ENCODE assay signal across 11 mouse cellular contexts in the genomic region with DNA sequence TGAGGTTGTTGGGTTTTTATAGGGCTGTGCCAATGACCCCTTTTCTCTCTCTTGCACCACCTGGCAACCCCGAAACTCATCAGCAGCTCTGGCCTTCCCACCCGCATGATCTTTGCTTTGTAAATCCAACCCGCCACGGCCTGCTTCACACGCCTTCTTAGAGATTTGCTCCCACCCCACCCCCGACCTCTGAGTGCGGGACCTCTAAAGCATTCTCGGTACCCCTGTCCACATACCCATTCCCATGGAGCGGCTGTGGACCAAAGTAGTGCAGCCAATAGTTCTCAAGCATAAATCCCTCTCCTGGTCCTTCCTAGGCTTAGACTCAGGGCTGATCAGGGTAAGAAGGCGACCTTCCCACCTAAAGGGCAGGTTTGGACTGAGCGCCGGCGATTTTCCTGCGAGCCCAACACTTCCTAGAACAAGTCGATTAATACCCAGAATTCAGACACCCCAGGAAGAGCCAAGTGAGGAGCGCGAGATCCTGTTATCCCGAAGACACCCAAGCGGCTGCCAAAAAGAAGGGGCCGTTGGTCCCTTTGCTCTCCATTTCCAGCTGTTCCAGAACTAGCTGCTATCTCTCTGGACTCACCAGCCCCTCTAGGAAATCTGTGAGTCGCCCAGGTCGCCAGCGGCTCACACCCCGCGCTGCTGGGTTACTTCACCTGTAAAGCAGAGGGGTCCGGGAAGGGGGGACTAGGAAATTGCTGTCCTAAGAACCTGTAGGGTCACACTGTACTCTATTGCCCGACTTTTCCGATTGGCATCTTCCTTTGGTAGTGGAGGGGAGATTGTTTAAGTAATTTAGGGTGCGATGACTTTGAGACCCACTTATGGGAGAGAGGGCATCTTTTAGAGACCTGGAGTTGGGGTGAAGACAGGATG. TPM values are rescaled to one million over a fixed set of nuclear protein-coding genes. Genes with fewer than 3 reads are reported as not detected.
DNase-seq lines count a peak whose midpoint lies in the region; ATAC-seq lines count a peak whose summit lies in the region.
"Had no signal": no experiment of that assay in that cellular context is flagged by ENCODE, and none has a peak within 500 bp of the region (broad histone marks: within the 10 kb centered on the region; RNA-seq: fewer than 3 reads in every experiment).

No protein-coding gene starts in this region.

- peak overlapping the region; percentile 69 for H3K4me2 ChIP-seq in kidney, embryonic 14.5 days (replicated peaks; ENCODE audit: low read depth, low read length)
- H3K4me2 ChIP-seq in hindbrain, embryonic 15.5 days, result peak overlapping the region; percentile 66
- peak overlapping the region; percentile 71 for H3K4me2 ChIP-seq in neural tube, embryonic 12.5 days (replicated peaks)

- 2% methylated on average over 29 of the region's 29 CpGs for WGBS in kidney, embryonic 14.5 days
- 1% methylated on average over 29 of the region's 29 CpGs for WGBS in hindbrain, embryonic 15.5 days
- WGBS in neural tube, embryonic 12.5 days, result under 1% methylated on average over 29 of the region's 29 CpGs

- H3K4me1 ChIP-seq in kidney, embryonic 14.5 days (ENCODE audit: control insufficient read depth, insufficient read depth, low read length), result peaks cover 15% of the 10 kb centered on the region
- H3K4me1 ChIP-seq in hindbrain, embryonic 15.5 days (replicated peaks), result peaks cover 47% of the 10 kb centered on the region
- peaks cover 14% of the 10 kb centered on the region for H3K4me1 ChIP-seq in neural tube, embryonic 12.5 days

- H3K36me3 ChIP-seq in kidney, embryonic 14.5 days (ENCODE audit: control insufficient read depth, insufficient read depth, low read length), result no peaks in the 10 kb centered on the region
- no peaks in the 10 kb centered on the region for H3K36me3 ChIP-seq in hindbrain, embryonic 15.5 days
- no peaks in the 10 kb centered on the region for H3K36me3 ChIP-seq in neural tube, embryonic 12.5 days
- H3K36me3 ChIP-seq: embryonic facial prominence, embryonic 13.5 days; heart, embryonic 15.5 days had no signal

- H3K27ac ChIP-seq in kidney, embryonic 14.5 days (ENCODE audit: low read depth, low read length), result no peak overlapping the region
- peak overlapping the region; percentile 85 for H3K27ac ChIP-seq in hindbrain, embryonic 15.5 days (replicated peaks)
- H3K27ac ChIP-seq in neural tube, embryonic 12.5 days, result peak overlapping the region; percentile 47; the same call in 1 of the 2 replicates
- H3K27ac ChIP-seq: embryonic facial prominence, embryonic 13.5 days; heart, embryonic 15.5 days; layer of hippocampus, adult 2 months had no signal

- H3K27me3 ChIP-seq in kidney, embryonic 14.5 days (ENCODE audit: control insufficient read depth, insufficient read depth, low read length), result peaks cover 84% of the 10 kb centered on the region
- H3K27me3 ChIP-seq in hindbrain, embryonic 15.5 days, result peaks cover 13% of the 10 kb centered on the region
- H3K27me3 ChIP-seq in neural tube, embryonic 12.5 days (replicated peaks), result peaks cover 95% of the 10 kb centered on the region

- DNase-seq in kidney, postnatal 36 days, result no peak
- peak; percentile 46 to 56 for DNase-seq in cerebellum, postnatal 25 days
- no peak for DNase-seq in spleen, postnatal 14 days (ENCODE audit: low spot score in 2 of 2)
- DNase-seq in thymus, postnatal 36 days, result no peak
- DNase-seq: spleen, adult 18-20 months had no signal

- peak overlapping the region; percentile 78 for H3K9ac ChIP-seq in kidney, embryonic 14.5 days (ENCODE audit: low read depth, low read length)
- H3K9ac ChIP-seq in hindbrain, embryonic 15.5 days, result peak overlapping the region; percentile 64
- H3K9ac ChIP-seq in neural tube, embryonic 12.5 days, result peak overlapping the region; percentile 87
- H3K9ac ChIP-seq: embryonic facial prominence, embryonic 13.5 days; heart, embryonic 15.5 days had no signal

- no peaks in the 10 kb centered on the region for H3K9me3 ChIP-seq in kidney, embryonic 14.5 days (ENCODE audit: control insufficient read depth, low read length)
- no peaks in the 10 kb centered on the region for H3K9me3 ChIP-seq in hindbrain, embryonic 15.5 days
- no peaks in the 10 kb centered on the region for H3K9me3 ChIP-seq in neural tube, embryonic 12.5 days
- H3K9me3 ChIP-seq: embryonic facial prominence, embryonic 13.5 days; heart, embryonic 15.5 days had no signal

- peak overlapping the region; percentile 56 for H3K4me3 ChIP-seq in kidney, embryonic 14.5 days (ENCODE audit: low read length)
- peak overlapping the region; percentile 51 for H3K4me3 ChIP-seq in hindbrain, embryonic 15.5 days
- peak overlapping the region; percentile 55 for H3K4me3 ChIP-seq in neural tube, embryonic 12.5 days
- H3K4me3 ChIP-seq: layer of hippocampus, adult 2 months had no signal

- ATAC-seq in kidney, embryonic 14.5 days (ENCODE audit: low FRiP score, low TSS enrichment), result no peak
- no peak for ATAC-seq in hindbrain, embryonic 15.5 days (ENCODE audit: low FRiP score, low read depth)
- ATAC-seq in neural tube, embryonic 12.5 days (ENCODE audit: low FRiP score, low read depth), result no peak

RNA-seq across cellular contexts. Expression of gene Lhx1, which starts 1.9 kb away (rescaled TPM):
- polyA plus RNA-seq in kidney, embryonic 14.5 days (2014; fragmentation: Nextera tagmentation; extraction: Ambion mirVana), result 40.0 and 41.0 TPM in 2 replicates
- 37.5 and 54.5 TPM in 2 replicates for polyA plus RNA-seq in hindbrain, embryonic 15.5 days (2015; fragmentation: Nextera tagmentation; extraction: Ambion mirVana)
- polyA plus RNA-seq in neural tube, embryonic 12.5 days (2016; fragmentation: Nextera tagmentation; extraction: Ambion mirVana), result 68.4 and 70.3 TPM in 2 replicates
- polyA plus RNA-seq: heart, embryonic 15.5 days had no signal

RNA-seq across cellular contexts. Expression of gene Aatf, which starts 13.9 kb away (rescaled TPM):
- 49.5 and 60.6 TPM in 2 replicates for polyA plus RNA-seq in kidney, embryonic 14.5 days (2014; fragmentation: Nextera tagmentation; extraction: Ambion mirVana)
- polyA plus RNA-seq in hindbrain, embryonic 15.5 days (2015; fragmentation: Nextera tagmentation; extraction: Ambion mirVana), result 50.8 and 53.3 TPM in 2 replicates
- polyA plus RNA-seq in neural tube, embryonic 12.5 days (2016; fragmentation: Nextera tagmentation; extraction: Ambion mirVana), result 53.3 and 56.7 TPM in 2 replicates

Comparison
In these comparisons a context has a peak if more than half of its experiments do, and no peak if none do; other contexts are left out.
1. DNase-seq: peak in cerebellum, postnatal 25 days (2 of 2); none in kidney, postnatal 36 days (0 of 2), spleen, postnatal 14 days (0 of 2) and thymus, postnatal 36 days (0 of 2).
2. Peak in every context shown above with its lines, with median percentiles within 50 percentile points of each other: H3K4me2 ChIP-seq, H3K4me3 ChIP-seq and H3K9ac ChIP-seq.